Mouse (Mus musculus): ENCODE measurements at regions not wholly inside any gene's neighbourhood (a gene's known extent, or its start where the extent isn't known, plus 50 kb on each side); places are given as distances from the start of the nearest gene placed in this dataset.

- Histone ChIP-seq H3K4me1 (replicated peaks; ENCODE audit: insufficient read depth, low read length) (no peaks in the 10 kb centered on the region), H3K27me3 (ENCODE audit: insufficient read depth, low read length) (no peaks in the 10 kb centered on the region), H3K27ac (no peak overlapping the region), H3K9me3 (replicated peaks; ENCODE audit: low read length) (no peaks in the 10 kb centered on the region), H3K4me2 (ENCODE audit: low read length) (no peak overlapping the region), H3K9ac (ENCODE audit: low read depth, low read length) (no peak overlapping the region), H3K4me3 (replicated peaks; ENCODE audit: low read depth, low read length) (no peak overlapping the region), H3K36me3 (ENCODE audit: insufficient read depth, low read length) (no peaks in the 10 kb centered on the region)
- DNase-seq (ENCODE audit: low spot score) (no peak), ATAC-seq (replicated peaks; ENCODE audit: low FRiP score, low read depth) (peak; percentile 30; the same call in 1 of the 2 replicates)
- WGBS = 51% methylated on average over 6 of the region's 6 CpGs
- TF ChIP-seq CTCF (IDR thresholded peaks at IDR 0.05; ENCODE audit: low read depth) = no peak
These were observed 99.4 kb downstream of the Tmem17 start for GRCm38 (mm10) chr11:22611102-22611869.

GRCm38 (mm10) chr11:22613500-22613899 lies 101.6 kb downstream of the Tmem17 start:
- no peak overlapping the region for H3K4me2 ChIP-seq (ENCODE audit: low read length)

GRCm38 (mm10) chr11:22617204-22617874 lies 105.5 kb downstream of the Tmem17 start:
- H3K9ac ChIP-seq (ENCODE audit: low read depth, low read length) = peak overlapping the region; percentile 40; the same call in 1 of the 2 replicates
- no peaks in the 10 kb centered on the region for H3K27me3 ChIP-seq (ENCODE audit: insufficient read depth, low read length)
- H3K4me2 ChIP-seq (ENCODE audit: low read length) = peak overlapping the region; percentile 57
- peak; percentile 86 for DNase-seq (ENCODE audit: low spot score)
- no peaks in the 10 kb centered on the region for H3K36me3 ChIP-seq (ENCODE audit: insufficient read depth, low read length)
- H3K4me1 ChIP-seq (replicated peaks; ENCODE audit: insufficient read depth, low read length) = no peaks in the 10 kb centered on the region
- WGBS = 8% methylated on average over 21 of the region's 21 CpGs
- H3K27ac ChIP-seq = peak overlapping the region; percentile 21; the same call in 1 of the 2 replicates
- no peaks in the 10 kb centered on the region for H3K9me3 ChIP-seq (replicated peaks; ENCODE audit: low read length)
- peak; percentile 90 for ATAC-seq (replicated peaks; ENCODE audit: low FRiP score, low read depth)
- H3K4me3 ChIP-seq (replicated peaks; ENCODE audit: low read depth, low read length) = peak overlapping the region; percentile 32; the same call in 1 of the 2 replicates
- TF ChIP-seq CTCF (IDR thresholded peaks at IDR 0.05; ENCODE audit: low read depth) = peak; percentile 100

More at GRCm38 (mm10) chr11:22613500-22613899, 101.6 kb downstream of the Tmem17 start:
- Histone ChIP-seq H3K9ac (ENCODE audit: low read depth, low read length) (no peak overlapping the region), H3K36me3 (ENCODE audit: insufficient read depth, low read length) (no peaks in the 10 kb centered on the region), H3K4me1 (replicated peaks; ENCODE audit: insufficient read depth, low read length) (no peaks in the 10 kb centered on the region), H3K4me3 (replicated peaks; ENCODE audit: low read depth, low read length) (no peak overlapping the region), H3K9me3 (replicated peaks; ENCODE audit: low read length) (no peaks in the 10 kb centered on the region), H3K27me3 (ENCODE audit: insufficient read depth, low read length) (no peaks in the 10 kb centered on the region), H3K27ac (no peak overlapping the region)
- WGBS = 48% methylated on average over 2 of the region's 2 CpGs
- TF ChIP-seq CTCF (IDR thresholded peaks at IDR 0.05; ENCODE audit: low read depth) = no peak
- DNase-seq (ENCODE audit: low spot score) = no peak
- no peak for ATAC-seq (replicated peaks; ENCODE audit: low FRiP score, low read depth)

DNA sequence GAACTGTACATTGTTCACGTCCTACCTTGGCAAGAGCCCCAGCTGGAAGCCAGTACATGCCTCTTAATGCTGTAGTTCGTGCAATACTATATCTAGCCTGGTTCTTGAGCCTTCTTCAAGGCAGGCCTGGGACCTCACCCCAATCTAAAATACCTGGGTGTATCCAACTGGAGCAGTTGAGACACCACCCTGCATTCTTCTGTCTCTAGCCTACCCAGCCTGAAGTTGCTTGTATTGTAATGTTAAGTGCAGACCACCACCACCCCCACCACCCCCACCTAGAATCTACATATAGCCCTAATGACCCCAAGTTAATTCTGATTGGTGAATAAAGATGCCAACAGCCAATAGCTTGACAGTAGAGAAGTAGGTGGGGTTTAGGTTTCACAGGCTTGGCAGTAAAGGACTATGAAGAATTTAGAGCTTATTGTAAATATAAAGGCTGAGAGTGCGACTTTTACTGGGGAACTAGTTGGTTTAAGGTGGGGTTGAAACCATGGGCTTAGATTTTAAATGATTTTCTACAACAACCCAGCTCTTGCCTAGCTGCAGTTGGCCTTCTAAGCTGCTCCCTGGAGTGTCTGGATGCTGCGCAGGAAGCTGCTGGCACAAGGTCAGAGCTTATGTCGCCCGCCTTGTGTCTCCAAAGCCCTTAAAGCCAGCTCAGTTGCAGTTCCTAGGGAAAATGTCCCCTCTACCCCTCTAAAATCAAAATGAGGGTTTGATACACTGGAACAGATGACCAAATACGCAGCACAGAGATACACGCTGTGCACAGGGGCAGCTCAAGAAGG lies 109.2 kb downstream of the Tmem17 start:
- no peak overlapping the region for H3K4me3 ChIP-seq (replicated peaks; ENCODE audit: low read depth, low read length)
- no peak overlapping the region for H3K4me2 ChIP-seq (ENCODE audit: low read length)
- DNase-seq (ENCODE audit: low spot score) (no peak), ATAC-seq (replicated peaks; ENCODE audit: low FRiP score, low read depth) (no peak)
- no peak for TF ChIP-seq CTCF (IDR thresholded peaks at IDR 0.05; ENCODE audit: low read depth)
- H3K9ac ChIP-seq (ENCODE audit: low read depth, low read length) = no peak overlapping the region
- WGBS = 74% methylated on average over 8 of the region's 8 CpGs
- H3K36me3 ChIP-seq (ENCODE audit: insufficient read depth, low read length) = no peaks in the 10 kb centered on the region
- H3K27ac ChIP-seq = no peak overlapping the region
- H3K9me3 ChIP-seq (replicated peaks; ENCODE audit: low read length) = no peaks in the 10 kb centered on the region
- no peaks in the 10 kb centered on the region for H3K27me3 ChIP-seq (ENCODE audit: insufficient read depth, low read length)
- no peaks in the 10 kb centered on the region for H3K4me1 ChIP-seq (replicated peaks; ENCODE audit: insufficient read depth, low read length)

DNA sequence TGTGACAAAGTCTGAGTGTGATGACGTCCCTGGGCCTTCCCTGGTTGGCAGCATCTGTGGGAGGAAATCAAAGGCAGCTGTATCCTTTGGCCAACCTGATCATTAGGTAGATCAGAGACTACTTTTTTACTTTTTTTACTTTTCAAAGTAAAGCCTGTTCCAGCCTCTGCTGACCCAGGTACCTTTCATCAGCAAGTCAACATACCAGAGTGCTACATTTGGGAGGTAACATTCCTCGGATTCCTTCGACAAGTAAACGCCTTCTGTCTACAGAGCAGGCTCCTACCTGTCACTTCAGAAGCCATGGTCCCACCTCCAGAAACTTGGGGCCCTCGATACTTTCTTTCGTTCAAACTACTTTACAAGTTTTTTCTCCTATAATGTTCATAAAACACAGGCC lies 110.0 kb downstream of the Tmem17 start:
- Histone ChIP-seq H3K27ac (no peak overlapping the region), H3K4me2 (ENCODE audit: low read length) (no peak overlapping the region), H3K36me3 (ENCODE audit: insufficient read depth, low read length) (no peaks in the 10 kb centered on the region), H3K9me3 (replicated peaks; ENCODE audit: low read length) (no peaks in the 10 kb centered on the region), H3K9ac (ENCODE audit: low read depth, low read length) (no peak overlapping the region), H3K4me3 (replicated peaks; ENCODE audit: low read depth, low read length) (no peak overlapping the region), H3K4me1 (replicated peaks; ENCODE audit: insufficient read depth, low read length) (no peaks in the 10 kb centered on the region), H3K27me3 (ENCODE audit: insufficient read depth, low read length) (no peaks in the 10 kb centered on the region)
- DNase-seq (ENCODE audit: low spot score) (no peak), ATAC-seq (replicated peaks; ENCODE audit: low FRiP score, low read depth) (no peak)
- no peak for TF ChIP-seq CTCF (IDR thresholded peaks at IDR 0.05; ENCODE audit: low read depth)
- 47% methylated on average over 6 of the region's 6 CpGs for WGBS

- no peaks in the 10 kb centered on the region for H3K36me3 ChIP-seq (ENCODE audit: insufficient read depth, low read length)
- TF ChIP-seq CTCF (IDR thresholded peaks at IDR 0.05; ENCODE audit: low read depth) = no peak
These were observed 110.7 kb downstream of the Tmem17 start for GRCm38 (mm10) chr11:22622496-22622997.

More at GRCm38 (mm10) chr11:22622496-22622997, 110.7 kb downstream of the Tmem17 start:
- no peak for DNase-seq (ENCODE audit: low spot score)
- no peak overlapping the region for H3K27ac ChIP-seq
- no peak overlapping the region for H3K9ac ChIP-seq (ENCODE audit: low read depth, low read length)
- no peak overlapping the region for H3K4me2 ChIP-seq (ENCODE audit: low read length)
- no peak for ATAC-seq (replicated peaks; ENCODE audit: low FRiP score, low read depth)
- H3K4me1 ChIP-seq (replicated peaks; ENCODE audit: insufficient read depth, low read length) = no peaks in the 10 kb centered on the region
- H3K9me3 ChIP-seq (replicated peaks; ENCODE audit: low read length) = no peaks in the 10 kb centered on the region
- H3K27me3 ChIP-seq (ENCODE audit: insufficient read depth, low read length) = no peaks in the 10 kb centered on the region
- no peak overlapping the region for H3K4me3 ChIP-seq (replicated peaks; ENCODE audit: low read depth, low read length)
- 37% methylated on average over 8 of the region's 8 CpGs for WGBS

Measured in kidney, postnatal 0 days (tissue).